Mouse (Mus musculus) spleen, adult 2 months (tissue): ENCODE measurements at regions not wholly inside any gene's neighbourhood (a gene's known extent, or its start where the extent isn't known, plus 50 kb on each side); places are given as distances from the start of the nearest gene placed in this dataset.

Experiments
- CTCF ChIP-seq: fragments of 200-500 bp; IDR thresholded peaks from 2 replicates; pipeline ENCODE4 v1.5.1; 2011; ENCODE audit warnings: mild to moderate bottlenecking, inconsistent platforms; ENCODE audit not compliant: insufficient read depth, insufficient read length, insufficient replicate concordance; ENCODE audit errors: extremely low read depth
- POLR2A ChIP-seq: fragments of 200-500 bp; IDR thresholded peaks from 2 replicates; pipeline ENCODE4 v1.6.1; 2011; ENCODE audit warnings: low read depth, low read length, inconsistent platforms

DNA sequence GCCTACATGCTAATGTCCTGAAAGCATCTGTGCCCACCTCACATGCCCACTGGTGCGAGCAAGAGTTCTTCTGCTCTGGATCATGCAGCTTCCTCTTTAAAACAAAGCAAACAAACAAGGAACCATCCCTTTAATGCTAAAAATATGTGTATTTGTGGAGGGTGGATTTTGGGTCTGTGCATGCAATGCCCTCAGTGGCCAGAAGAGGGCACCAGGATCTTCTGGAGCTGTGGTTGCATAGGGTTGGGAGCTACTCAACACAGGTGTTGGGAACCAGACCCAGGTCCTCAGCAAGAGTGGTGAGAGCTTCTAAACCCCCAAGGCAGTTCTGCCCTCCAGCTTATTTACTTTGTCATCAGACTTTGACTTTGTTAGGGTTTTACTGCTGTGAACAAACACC, 201.3 kb downstream of the Matn1 start:
- TF ChIP-seq POLR2A (no peak), CTCF (peak; percentile 35; the same call in 1 of the 2 replicates)
